Comparison of ENCODE assay signal across 8 mouse cellular contexts in genomic region chr9:21366541-21367220, GRCm38 (mm10). TPM values are rescaled to one million over a fixed set of nuclear protein-coding genes. Genes with fewer than 3 reads are reported as not detected.
A peak's percentile ranks its signal among the peaks of the same experiment; 100 is the strongest.
DNase-seq lines count a peak whose midpoint lies in the region; ATAC-seq and TF ChIP-seq lines count a peak whose summit lies in the region.

No protein-coding gene starts in this region.

- CTCF ChIA-PET in Patski (lab: Charles Lee): interaction anchor here (0.7 to 2.6 kb wide), 4 partner anchors 9 to 102 kb away, joined by 3 to 22 read pairs (median 3); no protein-coding TSS in a partner anchor

- no peaks in the 10 kb centered on the region for H3K27me3 ChIP-seq in Patski
- H3K27me3 ChIP-seq in forebrain, postnatal 0 days (ENCODE audit: insufficient read depth, low read length): no peaks in the 10 kb centered on the region
- no peaks in the 10 kb centered on the region for H3K27me3 ChIP-seq in hindbrain, embryonic 16.5 days (replicated peaks; ENCODE audit: control insufficient read depth, insufficient read depth, low read length)

- no peak for DNase-seq in Patski (ENCODE audit: low read depth, low spot score)
- DNase-seq in cerebellum, adult 18-20 months: peak; percentile 72 to 80
- DNase-seq in forebrain, postnatal 0 days: peak; percentile 74
- DNase-seq in left cerebral cortex, adult 18-20 months (ENCODE audit: low spot score in 2 of 2): peak; percentile 61 to 72
- DNase-seq in lung, postnatal 36 days: peak; percentile 88
- peak; percentile 71 for DNase-seq in right cerebral cortex, postnatal 14 days

- peak; percentile 82 for TF ChIP-seq CTCF in Patski (IDR thresholded peaks at IDR 0.05)
- peak; percentile 74 for TF ChIP-seq CTCF in forebrain, postnatal 0 days (IDR thresholded peaks at IDR 0.05; ENCODE audit: low read depth)

- 38% methylated on average over 14 of the region's 14 CpGs for WGBS in forebrain, postnatal 0 days
- 31% methylated on average over 14 of the region's 14 CpGs for WGBS in hindbrain, embryonic 16.5 days

- in situ Hi-C loops in Patski (cut with MboI; ENCODE audit: low pct_unique_long_range_greater_than_20kb): loop anchor here (5.0 kb wide), 2 partner anchors 46 to 96 kb away; partner anchors contain the start of gene Qtrt1

- H3K36me3 ChIP-seq in forebrain, postnatal 0 days (ENCODE audit: insufficient read depth): no peaks in the 10 kb centered on the region
- H3K36me3 ChIP-seq in hindbrain, embryonic 16.5 days (ENCODE audit: control insufficient read depth, insufficient read depth, low read length): no peaks in the 10 kb centered on the region

- peak overlapping the region; percentile 47 for H3K9ac ChIP-seq in forebrain, postnatal 0 days
- H3K9ac ChIP-seq in hindbrain, embryonic 16.5 days (ENCODE audit: low read depth, low read length): peak overlapping the region; percentile 62

- peak overlapping the region; percentile 56 for H3K4me2 ChIP-seq in forebrain, postnatal 0 days (ENCODE audit: low read depth)
- H3K4me2 ChIP-seq in hindbrain, embryonic 16.5 days (ENCODE audit: low read length): peak overlapping the region; percentile 79

- POLR2A ChIA-PET in Patski (lab: Charles Lee): interaction anchor here (0.7 kb wide), 2 partner anchors 28 to 59 kb away, joined by 5 to 6 read pairs; no protein-coding TSS in a partner anchor

- ATAC-seq in Patski: no peak
- ATAC-seq in forebrain, postnatal 0 days: peak; percentile 8; the same call in 1 of the 2 replicates
- peak; percentile 35 for ATAC-seq in hindbrain, embryonic 16.5 days
- no peak for ATAC-seq in granulocyte monocyte progenitor cell, adult 5-6 weeks (replicated peaks; ENCODE audit: poor library complexity, severe bottlenecking)

- H3K27ac ChIP-seq in forebrain, postnatal 0 days (ENCODE audit: low read depth, low read length): peak overlapping the region; percentile 86
- H3K27ac ChIP-seq in hindbrain, embryonic 16.5 days (ENCODE audit: low read depth, low read length): peak overlapping the region; percentile 84

- H3K9me3 ChIP-seq in forebrain, postnatal 0 days (ENCODE audit: low read length): no peaks in the 10 kb centered on the region
- H3K9me3 ChIP-seq in hindbrain, embryonic 16.5 days (ENCODE audit: control insufficient read depth, low read length): no peaks in the 10 kb centered on the region

- peaks cover 13% of the 10 kb centered on the region for H3K4me1 ChIP-seq in forebrain, postnatal 0 days (ENCODE audit: insufficient read depth)
- peaks cover 21% of the 10 kb centered on the region for H3K4me1 ChIP-seq in hindbrain, embryonic 16.5 days (ENCODE audit: control insufficient read depth, insufficient read depth, low read depth, low read length)

- H3K4me3 ChIP-seq in forebrain, postnatal 0 days (ENCODE audit: low read depth, low read length): peak overlapping the region; percentile 36
- peak overlapping the region; percentile 41 for H3K4me3 ChIP-seq in hindbrain, embryonic 16.5 days (ENCODE audit: low read length)

RNA-seq across cellular contexts. Expression of gene Ilf3, which starts 1.0 kb away (rescaled TPM):
- 110 TPM for polyA plus RNA-seq in Patski (2021)
- 114 and 135 TPM in 2 replicates for total RNA-seq in forebrain, postnatal 0 days (2014; rRNA removed)
- polyA plus RNA-seq in forebrain, postnatal 0 days (2015; fragmentation: Nextera tagmentation; extraction: Ambion mirVana): 191 and 214 TPM in 2 replicates
- 186 and 210 TPM in 2 replicates for polyA plus RNA-seq in hindbrain, embryonic 16.5 days (2015; fragmentation: Nextera tagmentation; extraction: Ambion mirVana)
- total RNA-seq in left cerebral cortex, adult 18-20 months (2021): 10 to 100 TPM; 79.2 to 81.4 TPM
- total RNA-seq in granulocyte monocyte progenitor cell, adult 5-6 weeks (2014; fragmentation: Nextera tagmentation): 82.0 and 84.2 TPM in 2 replicates
- 73.4 and 104 TPM in 2 replicates for total RNA-seq in granulocyte monocyte progenitor cell, adult 5-6 weeks (2017)

RNA-seq across cellular contexts. Expression of gene Qtrt1, which starts 45.0 kb away (rescaled TPM):
- 30.2 TPM for polyA plus RNA-seq in Patski (2021)
- total RNA-seq in forebrain, postnatal 0 days (2014; rRNA removed): 37.7 and 51.7 TPM in 2 replicates
- polyA plus RNA-seq in forebrain, postnatal 0 days (2015; fragmentation: Nextera tagmentation; extraction: Ambion mirVana): 34.8 and 43.9 TPM in 2 replicates
- 50.3 and 53.7 TPM in 2 replicates for polyA plus RNA-seq in hindbrain, embryonic 16.5 days (2015; fragmentation: Nextera tagmentation; extraction: Ambion mirVana)
- 10 to 100 TPM; 21.1 to 25.8 TPM for total RNA-seq in left cerebral cortex, adult 18-20 months (2021)
- 40.4 and 45.7 TPM in 2 replicates for total RNA-seq in granulocyte monocyte progenitor cell, adult 5-6 weeks (2014; fragmentation: Nextera tagmentation)
- 21.2 and 34.9 TPM in 2 replicates for total RNA-seq in granulocyte monocyte progenitor cell, adult 5-6 weeks (2017)

RNA-seq across cellular contexts. Expression of gene Slc44a2, which starts 46.2 kb away (rescaled TPM):
- polyA plus RNA-seq in Patski (2021): 245 TPM
- 55.2 and 63.1 TPM in 2 replicates for total RNA-seq in forebrain, postnatal 0 days (2014; rRNA removed)
- polyA plus RNA-seq in forebrain, postnatal 0 days (2015; fragmentation: Nextera tagmentation; extraction: Ambion mirVana): 40.8 and 48.9 TPM in 2 replicates
- polyA plus RNA-seq in hindbrain, embryonic 16.5 days (2015; fragmentation: Nextera tagmentation; extraction: Ambion mirVana): 63.9 and 78.0 TPM in 2 replicates
- 10 to 100 TPM; 40.3 to 50.5 TPM for total RNA-seq in left cerebral cortex, adult 18-20 months (2021)
- 117 and 134 TPM in 2 replicates for total RNA-seq in granulocyte monocyte progenitor cell, adult 5-6 weeks (2014; fragmentation: Nextera tagmentation)
- 83.5 and 89.1 TPM in 2 replicates for total RNA-seq in granulocyte monocyte progenitor cell, adult 5-6 weeks (2017)

RNA-seq across cellular contexts. Expression of gene Ap1m2, which starts 54.5 kb away (rescaled TPM):
- not detected for polyA plus RNA-seq in Patski (2021)
- 2.6 and 4.2 TPM in 2 replicates for total RNA-seq in forebrain, postnatal 0 days (2014; rRNA removed)
- polyA plus RNA-seq in forebrain, postnatal 0 days (2015; fragmentation: Nextera tagmentation; extraction: Ambion mirVana): 2.4 and 2.9 TPM in 2 replicates
- 2.8 and 2.9 TPM in 2 replicates for polyA plus RNA-seq in hindbrain, embryonic 16.5 days (2015; fragmentation: Nextera tagmentation; extraction: Ambion mirVana)
- 1 to 10 TPM; 1.6 TPM for total RNA-seq in left cerebral cortex, adult 18-20 months (2021)
- total RNA-seq in granulocyte monocyte progenitor cell, adult 5-6 weeks (2014; fragmentation: Nextera tagmentation): 2.5 and 5.4 TPM in 2 replicates
- 0.10 and 0.43 TPM in 2 replicates for total RNA-seq in granulocyte monocyte progenitor cell, adult 5-6 weeks (2017)

RNA-seq across cellular contexts. Expression of gene Dnm2, which starts 58.0 kb away (rescaled TPM):
- 75.2 TPM for polyA plus RNA-seq in Patski (2021)
- total RNA-seq in forebrain, postnatal 0 days (2014; rRNA removed): 65.6 and 68.5 TPM in 2 replicates
- 56.0 and 64.0 TPM in 2 replicates for polyA plus RNA-seq in forebrain, postnatal 0 days (2015; fragmentation: Nextera tagmentation; extraction: Ambion mirVana)
- polyA plus RNA-seq in hindbrain, embryonic 16.5 days (2015; fragmentation: Nextera tagmentation; extraction: Ambion mirVana): 61.9 and 69.2 TPM in 2 replicates
- 10 to 100 TPM; 50.5 to 53.1 TPM for total RNA-seq in left cerebral cortex, adult 18-20 months (2021)
- total RNA-seq in granulocyte monocyte progenitor cell, adult 5-6 weeks (2014; fragmentation: Nextera tagmentation): 76.9 and 91.2 TPM in 2 replicates
- total RNA-seq in granulocyte monocyte progenitor cell, adult 5-6 weeks (2017): 87.7 and 113 TPM in 2 replicates

Comparison
In these comparisons a context has a peak if more than half of its experiments do, and no peak if none do; other contexts are left out.
1. ATAC-seq: peak in forebrain, postnatal 0 days (single experiment) and hindbrain, embryonic 16.5 days (single experiment); none in Patski (single experiment) and granulocyte monocyte progenitor cell, adult 5-6 weeks (single experiment).